Mouse (Mus musculus) CH12.LX (cell line): ENCODE data around the gene Oas3.

Experiments used
- CTCF ChIP-seq, 2 experiments: IDR thresholded peaks in 1 of 2; conservative IDR thresholded peaks in 1 of 2; 2 replicates each; pipeline ENCODE4 v1.5.1; 2011 to 2012; ENCODE audit warnings: low read depth in 2 of 2, low read length in 2 of 2, improper control_type of control experiment in 1 of 2, inconsistent platforms in 1 of 2, mild to moderate bottlenecking in 1 of 2, moderate library complexity in 1 of 2
- ELF1 ChIP-seq: IDR thresholded peaks from 2 replicates; pipeline ENCODE4 v1.6.1; 2014; ENCODE audit warnings: low read depth, mild to moderate bottlenecking, inconsistent platforms, low read length, improper control_type of control experiment
- HCFC1 ChIP-seq: IDR thresholded peaks from 2 replicates; pipeline ENCODE4 v1.6.1; 2012; ENCODE audit warnings: low read depth, mild to moderate bottlenecking, inconsistent platforms, low read length, improper control_type of control experiment
- MAFK ChIP-seq: IDR thresholded peaks from 2 replicates; pipeline ENCODE4 v1.6.1; 2011; ENCODE audit warnings: low read length, improper control_type of control experiment; ENCODE audit not compliant: insufficient replicate concordance
- POLR2A ChIP-seq: IDR thresholded peaks from 2 replicates; pipeline ENCODE4 v1.6.1; 2011; ENCODE audit warnings: low read depth, mild to moderate bottlenecking, improper control_type of control experiment, low read length
- USF2 ChIP-seq: conservative IDR thresholded peaks from 2 replicates; pipeline ENCODE4 v1.6.1; 2011; ENCODE audit warnings: low read depth, low read length, improper control_type of control experiment

- TF ChIP-seq USF2: no peak
- TF ChIP-seq CTCF (conservative IDR thresholded peaks at IDR 0.05 in 1 of 2, IDR thresholded peaks at IDR 0.05 in 1 of 2; ENCODE audit: low read depth in 2 of 2, low read length in 2 of 2): no peak
- TF ChIP-seq POLR2A: no peak
- no peak for TF ChIP-seq HCFC1
- TF ChIP-seq MAFK: no peak
- TF ChIP-seq ELF1: no peak
Measured at GRCm38 (mm10) chr5:120754215-120754614, 23.2 kb downstream of the Oas3 start.
